Mouse (Mus musculus) forelimb bud, embryonic 11.5 days (tissue): ENCODE measurements at regions not wholly inside any gene's neighbourhood (a gene's known extent, or its start where the extent isn't known, plus 50 kb on each side); places are given as distances from the start of the nearest gene placed in this dataset.

Experiments
- DNase-seq: peaks from one replicate; pipeline ENCODE4 v3.0.0-alpha.2; 2012; ENCODE audit warnings: low read depth, low spot score

DNA sequence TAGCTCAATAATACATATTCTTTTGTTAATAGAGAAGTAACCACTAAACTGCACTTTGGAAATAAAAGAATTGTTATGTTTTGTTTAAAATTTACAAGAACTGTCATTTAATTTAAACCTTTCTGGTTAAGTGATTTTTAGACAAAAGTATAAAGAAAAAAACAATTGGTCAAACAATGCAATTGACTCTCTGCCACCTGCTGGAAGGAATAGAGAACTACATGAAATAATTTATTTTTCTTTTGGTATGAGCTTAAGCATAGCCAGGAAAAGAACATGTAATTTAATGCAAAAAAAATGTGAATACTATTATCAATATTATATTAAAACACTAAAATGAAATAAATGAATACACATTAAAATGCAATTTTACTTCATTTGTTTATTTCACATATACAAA, 465.5 kb upstream of the Pcdh10 start:
- DNase-seq: peak; percentile 8

DNA sequence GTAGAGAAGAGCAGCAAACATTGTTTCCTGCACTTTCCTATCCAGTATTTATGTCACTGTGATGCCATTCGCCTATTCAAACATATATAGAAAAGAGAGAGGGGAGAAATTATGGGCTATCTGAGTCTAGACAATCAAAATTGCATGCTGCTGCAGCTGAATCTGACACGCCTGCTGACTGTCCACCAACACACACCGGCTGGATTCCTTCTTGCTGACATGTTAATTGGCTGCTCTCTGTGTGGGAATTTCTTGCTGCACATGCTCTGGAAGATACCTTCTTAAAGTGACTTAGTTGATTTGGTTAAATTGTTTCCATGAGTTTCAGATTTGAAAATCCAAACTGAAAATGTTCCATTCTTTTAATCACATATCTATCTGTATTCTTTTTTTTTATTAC, 463.9 kb upstream of the Pcdh10 start:
- no peak for DNase-seq
